Mouse (Mus musculus): ENCODE measurements around the gene Hmgb4. TPM values are rescaled to one million over a fixed set of nuclear protein-coding genes. Genes with fewer than 3 reads are reported as not detected.

The Hmgb4 gene
- polyA plus RNA-seq, 1 experiment from 2014 or later: not detected

- no peak overlapping the region for H3K27ac ChIP-seq (ENCODE audit: low read length)
- H3K9me3 ChIP-seq (ENCODE audit: low read length): no peaks in the 10 kb centered on the region
- WGBS: 41% methylated on average over 1 of the region's 1 CpGs
- H3K4me1 ChIP-seq (ENCODE audit: insufficient read depth, low read depth, low read length): no peaks in the 10 kb centered on the region
- ATAC-seq (no peak), DNase-seq (ENCODE audit: low spot score) (no peak)
- no peak overlapping the region for H3K9ac ChIP-seq (replicated peaks; ENCODE audit: low read depth)
- no peak overlapping the region for H3K4me2 ChIP-seq (replicated peaks; ENCODE audit: low read depth, low read length)
- no peaks in the 10 kb centered on the region for H3K36me3 ChIP-seq (ENCODE audit: insufficient read depth, low read length)
- TF ChIP-seq CTCF (IDR thresholded peaks at IDR 0.05) (no peak), EP300 (IDR thresholded peaks at IDR 0.05) (no peak)
- H3K4me3 ChIP-seq (ENCODE audit: low read depth, low read length): no peak overlapping the region
- H3K27me3 ChIP-seq (replicated peaks; ENCODE audit: insufficient read depth, low read length): no peaks in the 10 kb centered on the region
Measured at GRCm38 (mm10) chr4:128239113-128239512, 21.6 kb downstream of the Hmgb4 start.

- Histone ChIP-seq H3K27me3 (replicated peaks; ENCODE audit: insufficient read depth, low read length) (no peaks in the 10 kb centered on the region), H3K27ac (ENCODE audit: low read length) (no peak overlapping the region), H3K4me2 (replicated peaks; ENCODE audit: low read depth, low read length) (no peak overlapping the region), H3K36me3 (ENCODE audit: insufficient read depth, low read length) (no peaks in the 10 kb centered on the region), H3K9me3 (ENCODE audit: low read length) (no peaks in the 10 kb centered on the region), H3K9ac (replicated peaks; ENCODE audit: low read depth) (no peak overlapping the region), H3K4me3 (ENCODE audit: low read depth, low read length) (no peak overlapping the region), H3K4me1 (ENCODE audit: insufficient read depth, low read depth, low read length) (no peaks in the 10 kb centered on the region)
- no peak for DNase-seq (ENCODE audit: low spot score)
- no peak for ATAC-seq
- TF ChIP-seq EP300 (IDR thresholded peaks at IDR 0.05): no peak
- TF ChIP-seq CTCF (IDR thresholded peaks at IDR 0.05): no peak
- WGBS: 59% methylated on average over 13 of the region's 13 CpGs
Measured at GRCm38 (mm10) chr4:128233458-128233857, 27.3 kb downstream of the Hmgb4 start.

DNA sequence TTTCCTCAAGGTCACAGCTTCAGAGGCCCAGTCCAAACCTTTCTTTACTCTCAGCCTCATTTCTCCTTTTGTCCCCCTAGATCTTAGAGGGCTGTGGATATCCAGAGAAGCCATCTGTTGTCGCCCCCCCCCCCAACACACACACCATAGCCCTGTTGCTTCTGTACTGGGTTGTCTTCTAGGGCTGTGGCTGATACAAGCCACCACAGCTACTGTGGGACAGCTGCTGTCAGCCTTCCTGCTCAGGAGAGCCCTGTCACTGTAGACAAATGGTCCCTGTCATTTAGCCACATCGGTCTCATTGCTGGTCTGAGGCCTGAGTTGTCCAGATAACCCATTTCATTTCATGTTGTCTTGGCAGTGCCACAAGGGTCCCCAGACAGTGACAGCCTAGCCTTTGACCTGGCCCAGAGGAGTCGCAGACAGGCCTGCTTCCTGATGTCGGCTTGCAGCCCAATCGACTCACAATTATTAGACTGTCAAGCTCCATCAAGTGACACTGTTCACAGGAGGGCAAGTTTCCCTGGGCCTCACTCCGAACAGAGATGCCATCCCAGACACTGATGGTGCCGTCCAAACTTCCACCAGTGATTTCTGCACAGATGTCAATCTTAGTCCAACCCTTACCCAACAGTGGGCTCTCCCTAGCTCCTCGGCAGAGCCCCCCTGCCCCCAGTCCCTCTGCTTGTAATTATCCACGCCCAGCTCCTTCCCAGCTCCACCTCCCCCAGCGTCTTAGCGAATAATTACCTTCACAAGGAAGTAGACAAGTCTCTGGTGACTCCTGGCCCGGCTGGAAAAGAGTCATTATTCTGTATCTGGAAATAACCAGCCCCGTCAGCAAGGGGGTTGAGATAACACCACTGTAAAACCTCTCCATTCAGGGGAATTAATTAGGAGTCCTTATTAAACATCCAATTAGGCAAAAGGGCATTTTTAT, 33.1 kb downstream of the Hmgb4 start:
- H3K9ac ChIP-seq (replicated peaks; ENCODE audit: low read depth): no peak overlapping the region
- DNase-seq (ENCODE audit: low spot score) (no peak), ATAC-seq (no peak)
- no peak overlapping the region for H3K4me2 ChIP-seq (replicated peaks; ENCODE audit: low read depth, low read length)
- H3K27ac ChIP-seq (ENCODE audit: low read length): no peak overlapping the region
- H3K4me3 ChIP-seq (ENCODE audit: low read depth, low read length): no peak overlapping the region
- whole genome bisulfite sequencing: 30% methylated on average over 13 of the region's 13 CpGs
- no peak for TF ChIP-seq EP300 (IDR thresholded peaks at IDR 0.05)
- TF ChIP-seq CTCF (IDR thresholded peaks at IDR 0.05): no peak
- no peaks in the 10 kb centered on the region for H3K9me3 ChIP-seq (ENCODE audit: low read length)
- H3K27me3 ChIP-seq (replicated peaks; ENCODE audit: insufficient read depth, low read length): 0 out of 2 replicates have a peak, but pooled peaks cover 2% of the 10 kb centered on the region
- no peaks in the 10 kb centered on the region for H3K36me3 ChIP-seq (ENCODE audit: insufficient read depth, low read length)
- no peaks in the 10 kb centered on the region for H3K4me1 ChIP-seq (ENCODE audit: insufficient read depth, low read depth, low read length)

- DNase-seq (ENCODE audit: low spot score) (no peak), ATAC-seq (no peak)
- Histone ChIP-seq H3K27me3 (replicated peaks; ENCODE audit: insufficient read depth, low read length) (0 out of 2 replicates have a peak, but pooled peaks cover 2% of the 10 kb centered on the region), H3K36me3 (ENCODE audit: insufficient read depth, low read length) (no peaks in the 10 kb centered on the region), H3K9ac (replicated peaks; ENCODE audit: low read depth) (no peak overlapping the region), H3K9me3 (ENCODE audit: low read length) (no peaks in the 10 kb centered on the region), H3K4me2 (replicated peaks; ENCODE audit: low read depth, low read length) (no peak overlapping the region), H3K4me1 (ENCODE audit: insufficient read depth, low read depth, low read length) (no peaks in the 10 kb centered on the region), H3K4me3 (ENCODE audit: low read depth, low read length) (no peak overlapping the region), H3K27ac (ENCODE audit: low read length) (no peak overlapping the region)
- WGBS: 55% methylated on average over 6 of the region's 6 CpGs
- TF ChIP-seq EP300 (IDR thresholded peaks at IDR 0.05) (no peak), CTCF (IDR thresholded peaks at IDR 0.05) (no peak)
Measured at GRCm38 (mm10) chr4:128224453-128224852, 36.3 kb downstream of the Hmgb4 start.

DNA sequence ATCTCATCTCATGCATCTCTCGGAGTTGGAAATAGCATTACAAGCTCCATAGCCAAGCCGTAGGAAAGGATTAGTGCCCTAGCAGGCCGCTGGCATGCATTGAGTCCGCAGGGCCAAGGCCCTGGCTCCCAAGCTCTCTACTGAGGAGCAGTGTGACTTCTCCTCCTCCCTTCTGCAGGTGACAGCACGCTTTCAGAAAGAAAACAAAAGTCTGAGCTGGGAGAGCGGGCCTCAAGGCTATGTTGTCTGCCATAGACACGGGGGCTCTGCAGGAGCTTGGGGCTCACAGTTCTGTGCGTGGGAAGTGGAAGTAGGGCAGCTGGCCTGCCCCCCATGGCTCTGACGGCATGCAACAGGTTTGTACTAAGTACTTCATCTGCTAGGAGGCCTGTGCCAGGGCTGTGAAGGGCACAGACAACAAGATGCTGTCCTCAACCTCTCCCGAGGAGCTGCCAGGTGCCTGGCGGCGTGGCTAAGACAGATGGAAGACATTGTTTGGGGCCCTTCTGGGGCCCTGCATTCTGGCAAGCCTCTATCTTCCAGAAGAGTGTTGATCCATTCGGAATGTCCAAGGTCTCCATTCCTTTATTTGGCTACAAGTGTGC, 42.7 kb downstream of the Hmgb4 start:
- H3K4me3 ChIP-seq (ENCODE audit: low read depth, low read length): no peak overlapping the region
- ATAC-seq: no peak
- no peaks in the 10 kb centered on the region for H3K36me3 ChIP-seq (ENCODE audit: insufficient read depth, low read length)
- H3K27ac ChIP-seq (ENCODE audit: low read length): no peak overlapping the region
- H3K9ac ChIP-seq (replicated peaks; ENCODE audit: low read depth): no peak overlapping the region
- H3K27me3 ChIP-seq (replicated peaks; ENCODE audit: insufficient read depth, low read length): no peaks in the 10 kb centered on the region
- no peaks in the 10 kb centered on the region for H3K4me1 ChIP-seq (ENCODE audit: insufficient read depth, low read depth, low read length)
- no peak for TF ChIP-seq CTCF (IDR thresholded peaks at IDR 0.05)
- no peak for TF ChIP-seq EP300 (IDR thresholded peaks at IDR 0.05)
- H3K4me2 ChIP-seq (replicated peaks; ENCODE audit: low read depth, low read length): no peak overlapping the region
- DNase-seq (ENCODE audit: low spot score): no peak
- no peaks in the 10 kb centered on the region for H3K9me3 ChIP-seq (ENCODE audit: low read length)
- 60% methylated on average over 13 of the region's 13 CpGs for WGBS
